Comparison of ENCODE assay signal across 8 mouse cellular contexts in the genomic region with DNA sequence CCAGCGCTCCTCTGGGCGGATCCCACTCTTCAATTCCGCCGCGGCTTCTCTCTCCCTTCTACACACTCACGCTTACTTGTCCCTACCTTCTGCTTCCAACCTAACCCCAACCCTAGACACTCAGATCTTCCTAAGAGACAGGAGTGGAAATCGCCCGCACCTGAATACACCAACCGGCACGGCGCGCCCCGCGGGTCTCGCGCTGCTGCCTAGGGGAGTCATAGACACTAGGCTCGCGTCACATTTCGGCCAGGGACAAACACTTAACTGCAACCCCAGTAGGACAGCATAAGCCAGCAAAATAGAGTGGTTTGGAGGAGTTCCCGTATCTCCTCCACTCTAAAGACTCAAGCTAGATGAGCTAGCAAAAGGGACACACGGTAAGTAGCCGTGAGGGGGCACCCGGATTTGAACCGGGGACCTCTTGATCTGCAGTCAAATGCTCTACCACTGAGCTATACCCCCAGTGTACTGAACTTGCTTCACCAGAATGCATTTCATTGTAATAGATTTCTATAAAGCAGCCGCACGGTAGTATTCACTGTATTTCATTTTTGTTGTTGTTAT. TPM values are rescaled to one million over a fixed set of nuclear protein-coding genes. Genes with fewer than 3 reads are reported as not detected.
DNase-seq lines count a peak whose midpoint lies in the region; ATAC-seq and TF ChIP-seq lines count a peak whose summit lies in the region.

No protein-coding gene starts in this region.

- peak overlapping the region; percentile 70 for H3K4me2 ChIP-seq in forebrain, embryonic 16.5 days (ENCODE audit: low read length)
- peak overlapping the region; percentile 89 for H3K4me2 ChIP-seq in neural tube, embryonic 15.5 days

- H3K36me3 ChIP-seq in forebrain, embryonic 16.5 days (ENCODE audit: control insufficient read depth, insufficient read depth) = no peaks in the 10 kb centered on the region
- H3K36me3 ChIP-seq in neural tube, embryonic 15.5 days = no peaks in the 10 kb centered on the region

- intact Hi-C loops in heart, postnatal 36 days (cut with DNase I) = loop anchor here (2.0 to 5.0 kb wide), 3 partner anchors 34 to 286 kb away; partner anchors contain the start of genes Cacnb1, Pcgf2 and Psmb3

- peak overlapping the region; percentile 100 for H3K4me3 ChIP-seq in forebrain, embryonic 16.5 days (replicated peaks; ENCODE audit: low read length)
- peak overlapping the region; percentile 81 for H3K4me3 ChIP-seq in layer of hippocampus, adult 2 months
- peak overlapping the region; percentile 98 for H3K4me3 ChIP-seq in lung, adult 2 months (replicated peaks; ENCODE audit: extremely low read depth, low read depth, low read length)
- peak overlapping the region; percentile 87 for H3K4me3 ChIP-seq in neural tube, embryonic 15.5 days (replicated peaks)

- no peak for TF ChIP-seq POLR2A in lung, adult 2 months (IDR thresholded peaks at IDR 0.05; ENCODE audit: borderline replicate concordance, extremely low read depth, low read depth, low read length)

- no peak for TF ChIP-seq CTCF in layer of hippocampus, adult 2 months (conservative IDR thresholded peaks at IDR 0.05)
- TF ChIP-seq CTCF in lung, adult 2 months (IDR thresholded peaks at IDR 0.05; ENCODE audit: insufficient read depth, low read length) = no peak

- H3K9me3 ChIP-seq in forebrain, embryonic 16.5 days (ENCODE audit: control insufficient read depth, low read length) = no peaks in the 10 kb centered on the region
- H3K9me3 ChIP-seq in neural tube, embryonic 15.5 days (replicated peaks) = no peaks in the 10 kb centered on the region

- peaks cover 20% of the 10 kb centered on the region for H3K27me3 ChIP-seq in forebrain, embryonic 16.5 days (replicated peaks; ENCODE audit: control insufficient read depth, insufficient read depth, low read length)
- peaks cover 26% of the 10 kb centered on the region for H3K27me3 ChIP-seq in neural tube, embryonic 15.5 days (replicated peaks)

- H3K9ac ChIP-seq in forebrain, embryonic 16.5 days (replicated peaks; ENCODE audit: low read depth, low read length) = peak overlapping the region; percentile 72
- H3K9ac ChIP-seq in neural tube, embryonic 15.5 days (replicated peaks) = peak overlapping the region; percentile 91

- peak; percentile 90 for ATAC-seq in forebrain, embryonic 16.5 days
- ATAC-seq in neural tube, embryonic 15.5 days (ENCODE audit: low FRiP score) = peak; percentile 90

- DNase-seq in MEL-GATA-1-ER (ENCODE audit: extremely low read depth, low read depth) = peak; percentile 86
- peak; percentile 88 to 91 for DNase-seq in cerebellum, adult 18-20 months
- DNase-seq in heart, postnatal 36 days = peak; percentile 91 to 93
- peak; percentile 89 to 90 for DNase-seq in layer of hippocampus, adult 2 months (ENCODE audit: low spot score in 2 of 2)
- DNase-seq in lung, adult 2 months = peak; percentile 79
- DNase-seq in testis, postnatal 10 days (ENCODE audit: low spot score) = peak; percentile 84

- peak overlapping the region; percentile 90 for H3K27ac ChIP-seq in forebrain, embryonic 16.5 days (ENCODE audit: low read length)
- peak overlapping the region; percentile 95 for H3K27ac ChIP-seq in layer of hippocampus, adult 2 months
- peak overlapping the region; percentile 91 for H3K27ac ChIP-seq in neural tube, embryonic 15.5 days (replicated peaks)

- H3K4me1 ChIP-seq in forebrain, embryonic 16.5 days (replicated peaks; ENCODE audit: control insufficient read depth, insufficient read depth, low read length) = peaks cover 22% of the 10 kb centered on the region
- 0 out of 2 replicates have a peak, but pooled peaks cover 2% of the 10 kb centered on the region for H3K4me1 ChIP-seq in lung, adult 2 months (ENCODE audit: control insufficient read depth, insufficient read depth, low read length)
- peaks cover 34% of the 10 kb centered on the region for H3K4me1 ChIP-seq in neural tube, embryonic 15.5 days

- under 1% methylated on average over 26 of the region's 26 CpGs for WGBS in forebrain, embryonic 16.5 days
- WGBS in lung, adult 2 months = under 1% methylated on average over 26 of the region's 26 CpGs
- WGBS in neural tube, embryonic 15.5 days = under 1% methylated on average over 26 of the region's 26 CpGs

RNA-seq across cellular contexts. Expression of gene Plxdc1, which starts 2.4 kb away (rescaled TPM):
- 0.72 and 0.96 TPM in 2 replicates for polyA plus RNA-seq in forebrain, embryonic 16.5 days (2015; fragmentation: Nextera tagmentation; extraction: Ambion mirVana)
- total RNA-seq in heart, postnatal 36 days (2021) = 1 to 10 TPM; 5.1 to 6.2 TPM
- 10 to 100 TPM in 1 of 2 experiments, 1 to 10 TPM in 1; 9.0 to 10.3 TPM for total RNA-seq in layer of hippocampus, adult 2 months (2021)
- 18.5 and 20.9 TPM in 2 replicates for polyA plus RNA-seq in lung, adult 2 months (2012; rRNA removed)
- polyA plus RNA-seq in neural tube, embryonic 15.5 days (2015; fragmentation: Nextera tagmentation; extraction: Ambion mirVana) = 1.1 and 1.8 TPM in 2 replicates

RNA-seq across cellular contexts. Expression of gene Arl5c, which starts 7.4 kb away (rescaled TPM):
- 4.6 and 6.4 TPM in 2 replicates for polyA plus RNA-seq in forebrain, embryonic 16.5 days (2015; fragmentation: Nextera tagmentation; extraction: Ambion mirVana)
- under 1 TPM; 0.65 to 0.80 TPM for total RNA-seq in heart, postnatal 36 days (2021)
- 1 to 10 TPM; 1.4 to 1.7 TPM for total RNA-seq in layer of hippocampus, adult 2 months (2021)
- 2.7 and 5.1 TPM in 2 replicates for polyA plus RNA-seq in lung, adult 2 months (2012; rRNA removed)
- polyA plus RNA-seq in neural tube, embryonic 15.5 days (2015; fragmentation: Nextera tagmentation; extraction: Ambion mirVana) = 11.8 and 14.0 TPM in 2 replicates

RNA-seq across cellular contexts. Expression of gene Cacnb1, which starts 34.2 kb away (rescaled TPM):
- polyA plus RNA-seq in forebrain, embryonic 16.5 days (2015; fragmentation: Nextera tagmentation; extraction: Ambion mirVana) = 39.0 and 52.1 TPM in 2 replicates
- total RNA-seq in heart, postnatal 36 days (2021) = 1 to 10 TPM; 6.1 to 6.2 TPM
- 100 to 1,000 TPM; 139 to 142 TPM for total RNA-seq in layer of hippocampus, adult 2 months (2021)
- 16.0 and 25.6 TPM in 2 replicates for polyA plus RNA-seq in lung, adult 2 months (2012; rRNA removed)
- polyA plus RNA-seq in neural tube, embryonic 15.5 days (2015; fragmentation: Nextera tagmentation; extraction: Ambion mirVana) = 50.9 and 63.0 TPM in 2 replicates

RNA-seq across cellular contexts. Expression of gene Rpl19, which starts 37.9 kb away (rescaled TPM):
- 652 and 659 TPM in 2 replicates for polyA plus RNA-seq in forebrain, embryonic 16.5 days (2015; fragmentation: Nextera tagmentation; extraction: Ambion mirVana)
- total RNA-seq in heart, postnatal 36 days (2021) = 100 to 1,000 TPM; 537 to 577 TPM
- total RNA-seq in layer of hippocampus, adult 2 months (2021) = 100 to 1,000 TPM; 615 to 621 TPM
- polyA plus RNA-seq in lung, adult 2 months (2012; rRNA removed) = 426 and 513 TPM in 2 replicates
- 655 and 750 TPM in 2 replicates for polyA plus RNA-seq in neural tube, embryonic 15.5 days (2015; fragmentation: Nextera tagmentation; extraction: Ambion mirVana)

Comparison
In these comparisons a context has a peak if more than half of its experiments do, and no peak if none do; other contexts are left out.
1. Peak in every context shown above with its lines: DNase-seq, ATAC-seq, H3K4me3 ChIP-seq and H3K27ac ChIP-seq.